Mouse (Mus musculus): ENCODE measurements around the gene Tesc.

DNA sequence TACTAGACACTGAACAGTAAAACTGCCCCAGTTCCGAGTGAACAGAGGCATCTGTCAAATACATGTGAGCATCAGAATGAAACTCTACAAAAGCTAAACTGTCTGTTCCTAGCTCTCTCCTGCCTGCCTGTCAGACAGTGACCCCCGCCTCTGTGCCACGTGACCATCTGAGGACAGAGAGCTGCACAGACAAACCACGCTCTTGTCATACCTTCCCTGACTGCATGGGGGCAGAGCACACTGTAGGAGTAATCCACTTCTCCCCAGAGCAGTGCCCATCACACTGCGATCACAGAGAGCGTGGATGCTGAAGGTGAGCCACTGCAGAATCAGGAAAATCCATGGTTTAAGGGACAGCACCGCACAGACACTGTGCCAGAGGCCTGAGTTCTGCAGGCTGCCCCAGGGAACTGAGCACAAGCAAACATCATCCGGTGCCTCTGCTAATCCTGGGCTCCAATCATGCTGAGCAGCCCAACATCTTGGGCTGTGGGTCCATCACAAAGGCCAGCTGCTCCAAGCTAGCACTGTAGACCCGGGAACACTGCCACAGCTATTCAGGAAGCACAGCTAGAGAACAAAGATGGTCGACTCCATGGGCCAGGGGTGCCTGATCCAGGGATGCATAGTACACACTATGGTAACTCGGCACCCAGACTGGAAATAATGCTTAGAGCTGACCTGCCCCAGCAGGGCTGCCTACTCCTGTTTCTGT, 65.9 kb downstream of the Tesc start:
- TF ChIP-seq CTCF (IDR thresholded peaks at IDR 0.05; ENCODE audit: low read depth, low read length), result no peak
- TF ChIP-seq POLR2A (IDR thresholded peaks at IDR 0.05; ENCODE audit: borderline replicate concordance, low read depth, low read length), result no peak
